8 mouse cellular contexts compared by ENCODE assay signal in the genomic region with DNA sequence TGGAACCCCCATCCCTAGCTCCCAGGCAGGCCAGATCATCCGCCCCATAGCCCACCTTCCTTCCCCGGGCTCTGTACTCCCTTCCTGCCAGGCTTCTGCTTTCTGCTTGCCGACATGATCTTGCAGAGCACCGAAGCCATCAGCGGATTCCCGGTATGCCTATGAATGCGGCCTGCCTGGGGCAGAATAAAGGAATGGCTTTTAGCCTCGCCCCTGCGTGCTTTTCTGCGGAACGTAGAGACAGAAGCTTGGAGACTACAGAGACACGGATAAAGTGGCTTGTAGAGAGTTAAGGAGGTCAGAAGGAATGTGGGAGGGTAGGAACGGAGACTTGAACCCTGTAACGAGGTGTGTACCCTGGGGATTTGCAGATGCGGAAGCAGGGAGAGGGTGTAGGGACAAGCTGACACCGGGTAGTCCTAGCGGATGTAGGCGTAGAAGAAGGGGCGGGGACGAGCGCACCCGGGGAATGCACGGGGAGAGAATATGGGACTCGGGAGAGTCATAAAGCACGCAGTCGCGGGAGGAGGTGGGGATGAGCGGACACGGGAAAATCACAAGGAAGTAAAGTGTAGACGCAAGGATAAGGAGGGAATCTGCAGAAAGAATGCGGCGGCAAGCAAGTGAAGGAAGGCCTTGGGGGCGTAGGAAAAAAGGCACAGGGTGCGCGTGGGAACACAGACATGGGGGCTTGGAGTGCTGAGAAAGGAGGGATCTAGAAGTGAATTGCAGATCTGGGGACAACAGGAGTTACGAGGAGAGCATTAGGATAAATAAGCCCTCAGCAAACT. TPM values are rescaled to one million over a fixed set of nuclear protein-coding genes. Genes with fewer than 3 reads are reported as not detected.
A peak's percentile ranks its signal among the peaks of the same experiment; 100 is the strongest.
DNase-seq lines count a peak whose midpoint lies in the region; ATAC-seq and TF ChIP-seq lines count a peak whose summit lies in the region.

No protein-coding gene starts in this region.

- peak; percentile 90 for ATAC-seq in kidney, embryonic 14.5 days (ENCODE audit: low FRiP score, low TSS enrichment)
- ATAC-seq in monocyte, adult 5-6 weeks (replicated peaks; ENCODE audit: insufficient number of reproducible peaks, low FRiP score, low TSS enrichment, poor library complexity, severe bottlenecking): peak; percentile 59

- no peak for TF ChIP-seq POLR2A in bone marrow macrophage, adult 2 months (IDR thresholded peaks at IDR 0.05; ENCODE audit: borderline replicate concordance, low read depth, low read length)

- H3K4me3 ChIP-seq in C2C12 (ENCODE audit: insufficient read depth, poor library complexity, severe bottlenecking): peak overlapping the region; percentile 27
- peak overlapping the region; percentile 62 for H3K4me3 ChIP-seq in bone marrow macrophage, adult 2 months (ENCODE audit: insufficient read depth, low read length)
- H3K4me3 ChIP-seq in erythroblast, embryonic 14.5 days (replicated peaks): peak overlapping the region; percentile 83
- H3K4me3 ChIP-seq in heart, embryonic 10.5 days: peak overlapping the region; percentile 69
- H3K4me3 ChIP-seq in kidney, embryonic 14.5 days (ENCODE audit: low read length): peak overlapping the region; percentile 47

- under 1% methylated on average over 36 of the region's 36 CpGs for WGBS in heart, embryonic 10.5 days
- WGBS in kidney, embryonic 14.5 days: under 1% methylated on average over 36 of the region's 36 CpGs

- H3K27ac ChIP-seq in bone marrow macrophage, adult 2 months (ENCODE audit: insufficient read depth, low read depth, low read length): peak overlapping the region; percentile 84
- H3K27ac ChIP-seq in heart, embryonic 10.5 days: peak overlapping the region; percentile 94
- peak overlapping the region; percentile 98 for H3K27ac ChIP-seq in kidney, embryonic 14.5 days (ENCODE audit: low read depth, low read length)

- no peaks in the 10 kb centered on the region for H3K9me3 ChIP-seq in erythroblast, embryonic 14.5 days (ENCODE audit: control insufficient read depth, low read length)
- no peaks in the 10 kb centered on the region for H3K9me3 ChIP-seq in heart, embryonic 10.5 days
- H3K9me3 ChIP-seq in kidney, embryonic 14.5 days (ENCODE audit: control insufficient read depth, low read length): no peaks in the 10 kb centered on the region

- peak overlapping the region; percentile 67 for H3K9ac ChIP-seq in kidney, embryonic 14.5 days (ENCODE audit: low read depth, low read length)

- H3K79me3 ChIP-seq in C2C12 (ENCODE audit: low read depth): peaks cover 8% of the 10 kb centered on the region

- H3K4me2 ChIP-seq in kidney, embryonic 14.5 days (replicated peaks; ENCODE audit: low read depth, low read length): peak overlapping the region; percentile 77

- H3K79me2 ChIP-seq in C2C12 (ENCODE audit: control insufficient read depth, insufficient read depth): peaks cover 35% of the 10 kb centered on the region

- TF ChIP-seq CTCF in C2C12 (IDR thresholded peaks at IDR 0.05; ENCODE audit: control insufficient read depth, insufficient read depth, insufficient read length): no peak
- TF ChIP-seq CTCF in bone marrow macrophage, adult 2 months (IDR thresholded peaks at IDR 0.05; ENCODE audit: low read depth, low read length): no peak

- H3K4me1 ChIP-seq in bone marrow macrophage, adult 2 months (ENCODE audit: control insufficient read depth, insufficient read depth, low read length): peaks cover 33% of the 10 kb centered on the region
- H3K4me1 ChIP-seq in erythroblast, embryonic 14.5 days (ENCODE audit: control insufficient read depth): peaks cover 41% of the 10 kb centered on the region
- H3K4me1 ChIP-seq in heart, embryonic 10.5 days: peaks cover 27% of the 10 kb centered on the region
- H3K4me1 ChIP-seq in kidney, embryonic 14.5 days (ENCODE audit: control insufficient read depth, insufficient read depth, low read length): peaks cover 13% of the 10 kb centered on the region; the same call in 1 of the 2 replicates

- H3ac ChIP-seq in C2C12 (ENCODE audit: control insufficient read depth, insufficient read length, low read depth): peak overlapping the region; percentile 56

- H3K36me3 ChIP-seq in C2C12 (ENCODE audit: control insufficient read depth, insufficient read depth): no peaks in the 10 kb centered on the region
- no peaks in the 10 kb centered on the region; the same call in 1 of the 2 replicates for H3K36me3 ChIP-seq in erythroblast, embryonic 14.5 days (ENCODE audit: control insufficient read depth)
- H3K36me3 ChIP-seq in heart, embryonic 10.5 days: peaks cover 7% of the 10 kb centered on the region; the same call in 1 of the 2 replicates
- no peaks in the 10 kb centered on the region for H3K36me3 ChIP-seq in kidney, embryonic 14.5 days (ENCODE audit: control insufficient read depth, insufficient read depth, low read length)

- peak; percentile 91 for DNase-seq in heart, embryonic 10.5 days (ENCODE audit: low spot score)
- DNase-seq in liver: peak; percentile 80
- DNase-seq in spleen, postnatal 36 days (ENCODE audit: low spot score in 2 of 2): peak; percentile 82 to 86

- H3K27me3 ChIP-seq in C2C12 (ENCODE audit: control insufficient read depth, insufficient read depth, insufficient read length): no peaks in the 10 kb centered on the region
- H3K27me3 ChIP-seq in erythroblast, embryonic 14.5 days (ENCODE audit: control insufficient read depth): no peaks in the 10 kb centered on the region
- 0 out of 2 replicates have a peak, but pooled peaks cover 3% of the 10 kb centered on the region for H3K27me3 ChIP-seq in heart, embryonic 10.5 days (ENCODE audit: insufficient read depth, poor library complexity, severe bottlenecking)
- no peaks in the 10 kb centered on the region for H3K27me3 ChIP-seq in kidney, embryonic 14.5 days (ENCODE audit: control insufficient read depth, insufficient read depth, low read length)

TF ChIP-seq in C2C12, 6 proteins besides CTCF, POLR2A, EP300 and RAD21:
- TF ChIP-seq MAX (IDR thresholded peaks at IDR 0.05) (no peak), CEBPB (IDR thresholded peaks at IDR 0.05; ENCODE audit: low read depth) (no peak), MYOD1 (IDR thresholded peaks at IDR 0.05; ENCODE audit: control insufficient read depth, insufficient read length, low read depth) (no peak), MYOG (IDR thresholded peaks at IDR 0.05; ENCODE audit: control insufficient read depth, extremely low read depth, insufficient read length) (no peak), FOSL1 (IDR thresholded peaks at IDR 0.05; ENCODE audit: insufficient read depth, low read length, poor library complexity, severe bottlenecking) (no peak), USF1 (IDR thresholded peaks at IDR 0.05; ENCODE audit: low read depth) (no peak)

RNA-seq across cellular contexts. Expression of a gene that starts 0.6 kb away (rescaled TPM):
- 296 TPM for polyA plus RNA-seq in C2C12 (2012; fragmentation: generic; extraction: Trizol)
- polyA plus RNA-seq in bone marrow macrophage, adult 2 months (2012; ENCODE audit: insufficient read depth, insufficient read length, missing spikeins): 79.5 and 87.0 TPM in 2 replicates
- polyA plus RNA-seq in erythroblast, embryonic 14.5 days (2012): 8.9 and 11.8 TPM in 2 replicates
- 505 and 580 TPM in 2 replicates for polyA plus RNA-seq in heart, embryonic 10.5 days (2016; fragmentation: Nextera tagmentation; extraction: Ambion mirVana)
- polyA plus RNA-seq in kidney, embryonic 14.5 days (2014; fragmentation: Nextera tagmentation; extraction: Ambion mirVana): 323 and 358 TPM in 2 replicates
- 178 to 222 TPM (median 221 TPM) in 3 replicates for total RNA-seq in monocyte, adult 5-6 weeks (2017)

RNA-seq across cellular contexts. Expression of a gene that starts 0.6 kb away (rescaled TPM):
- polyA plus RNA-seq in C2C12 (2012; fragmentation: generic; extraction: Trizol): 0.09 TPM
- polyA plus RNA-seq in bone marrow macrophage, adult 2 months (2012; ENCODE audit: insufficient read depth, insufficient read length, missing spikeins): not detected in 2 replicates
- not detected in 2 replicates for polyA plus RNA-seq in erythroblast, embryonic 14.5 days (2012)
- polyA plus RNA-seq in heart, embryonic 10.5 days (2016; fragmentation: Nextera tagmentation; extraction: Ambion mirVana): not detected in 2 replicates
- polyA plus RNA-seq in kidney, embryonic 14.5 days (2014; fragmentation: Nextera tagmentation; extraction: Ambion mirVana): 0.27 TPM in 1 of 2 replicates, not detected in the other
- total RNA-seq in monocyte, adult 5-6 weeks (2017): not detected in 3 replicates

RNA-seq across cellular contexts. Expression of a gene that starts 2.7 kb away (rescaled TPM):
- polyA plus RNA-seq in C2C12 (2012; fragmentation: generic; extraction: Trizol): not detected
- not detected in 2 replicates for polyA plus RNA-seq in bone marrow macrophage, adult 2 months (2012; ENCODE audit: insufficient read depth, insufficient read length, missing spikeins)
- polyA plus RNA-seq in erythroblast, embryonic 14.5 days (2012): not detected in 2 replicates
- polyA plus RNA-seq in heart, embryonic 10.5 days (2016; fragmentation: Nextera tagmentation; extraction: Ambion mirVana): not detected in 2 replicates
- polyA plus RNA-seq in kidney, embryonic 14.5 days (2014; fragmentation: Nextera tagmentation; extraction: Ambion mirVana): not detected in 2 replicates
- total RNA-seq in monocyte, adult 5-6 weeks (2017): 3.2 TPM in 1 of 3 replicates, not detected in the others

RNA-seq across cellular contexts. Expression of a gene that starts 6.4 kb away (rescaled TPM):
- 0.08 TPM for polyA plus RNA-seq in C2C12 (2012; fragmentation: generic; extraction: Trizol)
- not detected in 2 replicates for polyA plus RNA-seq in bone marrow macrophage, adult 2 months (2012; ENCODE audit: insufficient read depth, insufficient read length, missing spikeins)
- polyA plus RNA-seq in erythroblast, embryonic 14.5 days (2012): not detected in 2 replicates
- polyA plus RNA-seq in heart, embryonic 10.5 days (2016; fragmentation: Nextera tagmentation; extraction: Ambion mirVana): not detected in 2 replicates
- 0.41 TPM in 1 of 2 replicates, not detected in the other for polyA plus RNA-seq in kidney, embryonic 14.5 days (2014; fragmentation: Nextera tagmentation; extraction: Ambion mirVana)
- total RNA-seq in monocyte, adult 5-6 weeks (2017): 289 to 1,005 TPM (median 345 TPM) in 3 replicates

RNA-seq across cellular contexts. Expression of a gene that starts 15.9 kb away (rescaled TPM):
- polyA plus RNA-seq in C2C12 (2012; fragmentation: generic; extraction: Trizol): 0.01 TPM
- not detected in 2 replicates for polyA plus RNA-seq in bone marrow macrophage, adult 2 months (2012; ENCODE audit: insufficient read depth, insufficient read length, missing spikeins)
- not detected in 2 replicates for polyA plus RNA-seq in erythroblast, embryonic 14.5 days (2012)
- polyA plus RNA-seq in heart, embryonic 10.5 days (2016; fragmentation: Nextera tagmentation; extraction: Ambion mirVana): not detected in 2 replicates
- not detected in 2 replicates for polyA plus RNA-seq in kidney, embryonic 14.5 days (2014; fragmentation: Nextera tagmentation; extraction: Ambion mirVana)
- total RNA-seq in monocyte, adult 5-6 weeks (2017): 0.49 TPM in 1 of 3 replicates, not detected in the others

Comparison
In these comparisons a context has a peak if more than half of its experiments do, and no peak if none do; other contexts are left out.
1. Peak in every context shown above with its lines: DNase-seq, ATAC-seq, H3K4me3 ChIP-seq and H3K27ac ChIP-seq.
2. H3K4me3 ChIP-seq: peak in every context shown above with its lines; median percentile 83 in erythroblast, embryonic 14.5 days; 69 in heart, embryonic 10.5 days; 62 in bone marrow macrophage, adult 2 months; 47 in kidney, embryonic 14.5 days; 27 in C2C12.